10 mouse cellular contexts compared by ENCODE assay signal in the genomic region with DNA sequence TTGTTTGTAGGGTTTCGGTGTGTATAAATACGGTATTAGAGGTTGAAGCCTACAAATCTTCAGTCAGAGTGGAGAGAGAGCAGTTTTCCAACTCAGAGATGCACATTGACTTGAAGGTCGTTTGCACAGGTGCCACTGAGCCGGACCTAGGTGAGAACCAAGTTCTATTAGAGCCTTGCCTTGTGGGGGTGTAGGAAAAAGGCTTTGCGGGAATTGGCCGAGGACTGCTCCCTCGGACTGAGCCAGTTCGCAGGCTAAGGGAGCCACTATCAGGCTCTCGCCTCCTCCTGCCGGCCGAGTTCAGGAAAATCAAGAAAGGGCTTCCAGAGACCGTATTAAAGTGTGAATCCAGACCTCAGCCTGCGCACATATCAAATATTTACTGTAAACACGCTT. TPM values are rescaled to one million over a fixed set of nuclear protein-coding genes. Genes with fewer than 3 reads are reported as not detected.
DNase-seq lines count a peak whose midpoint lies in the region; ATAC-seq and TF ChIP-seq lines count a peak whose summit lies in the region.
"Had no signal": no experiment of that assay in that cellular context is flagged by ENCODE, and none has a peak within 500 bp of the region (broad histone marks: within the 10 kb centered on the region; RNA-seq: fewer than 3 reads in every experiment).

No protein-coding gene starts in this region.

- ATAC-seq in cerebellum, adult (ENCODE audit: insufficient number of reproducible peaks, low FRiP score, low TSS enrichment), result no peak
- ATAC-seq in forebrain, postnatal 0 days, result peak; percentile 36; the same call in 1 of the 2 replicates
- no peak for ATAC-seq in liver, postnatal 0 days

- TF ChIP-seq CTCF in E14TG2a.4 (conservative IDR thresholded peaks at IDR 0.05; ENCODE audit: low read length), result no peak
- TF ChIP-seq CTCF in forebrain, postnatal 0 days (IDR thresholded peaks at IDR 0.05; ENCODE audit: low read depth), result peak; percentile 36
- TF ChIP-seq CTCF in liver, postnatal 0 days (IDR thresholded peaks at IDR 0.05; ENCODE audit: low read depth), result peak; percentile 27; the same call in 1 of the 2 replicates

- H3K27ac ChIP-seq in forebrain, postnatal 0 days (ENCODE audit: low read depth, low read length), result no peak overlapping the region
- H3K27ac ChIP-seq in liver, postnatal 0 days (ENCODE audit: low read depth), result no peak overlapping the region
- H3K27ac ChIP-seq: neural tube, embryonic 12.5 days had no signal

- no peaks in the 10 kb centered on the region for H3K9me3 ChIP-seq in E14TG2a.4 (ENCODE audit: low read length)
- no peaks in the 10 kb centered on the region for H3K9me3 ChIP-seq in forebrain, postnatal 0 days (ENCODE audit: low read length)
- no peaks in the 10 kb centered on the region for H3K9me3 ChIP-seq in liver, postnatal 0 days (ENCODE audit: low read length)
- H3K9me3 ChIP-seq: neural tube, embryonic 12.5 days had no signal

- under 1% methylated on average over 14 of the region's 14 CpGs for WGBS in forebrain, postnatal 0 days
- 1% methylated on average over 14 of the region's 14 CpGs for WGBS in liver, postnatal 0 days (ENCODE audit: insufficient replicate concordance)

- H3K36me3 ChIP-seq in E14TG2a.4 (ENCODE audit: insufficient read depth, low read length), result no peaks in the 10 kb centered on the region
- no peaks in the 10 kb centered on the region for H3K36me3 ChIP-seq in forebrain, postnatal 0 days (ENCODE audit: insufficient read depth)
- no peaks in the 10 kb centered on the region for H3K36me3 ChIP-seq in liver, postnatal 0 days (replicated peaks; ENCODE audit: insufficient read depth, low read length)
- H3K36me3 ChIP-seq: neural tube, embryonic 12.5 days had no signal

- peaks cover 98% of the 10 kb centered on the region for H3K27me3 ChIP-seq in E14TG2a.4 (ENCODE audit: insufficient read depth, low read length)
- H3K27me3 ChIP-seq in forebrain, postnatal 0 days (ENCODE audit: insufficient read depth, low read length), result peaks cover 90% of the 10 kb centered on the region
- H3K27me3 ChIP-seq in liver, postnatal 0 days (ENCODE audit: insufficient read depth, low read length), result peaks cover 96% of the 10 kb centered on the region

- H3K4me2 ChIP-seq in forebrain, postnatal 0 days (ENCODE audit: low read depth), result no peak overlapping the region
- H3K4me2 ChIP-seq in liver, postnatal 0 days (ENCODE audit: low read depth, low read length), result no peak overlapping the region

- no peak overlapping the region for H3K9ac ChIP-seq in forebrain, postnatal 0 days
- H3K9ac ChIP-seq in liver, postnatal 0 days (replicated peaks), result no peak overlapping the region
- H3K9ac ChIP-seq: neural tube, embryonic 12.5 days had no signal

- H3K4me3 ChIP-seq in E14TG2a.4 (replicated peaks; ENCODE audit: low read length), result peak overlapping the region; percentile 78
- no peak overlapping the region for H3K4me3 ChIP-seq in forebrain, postnatal 0 days (ENCODE audit: low read depth, low read length)
- H3K4me3 ChIP-seq in liver, postnatal 0 days (ENCODE audit: low read depth, low read length), result no peak overlapping the region

- no peak for TF ChIP-seq EP300 in liver, postnatal 0 days (IDR thresholded peaks at IDR 0.05; ENCODE audit: low read depth)

- peaks cover 57% of the 10 kb centered on the region for H3K4me1 ChIP-seq in E14TG2a.4 (replicated peaks; ENCODE audit: low read depth, low read length)
- H3K4me1 ChIP-seq in forebrain, postnatal 0 days (ENCODE audit: insufficient read depth), result no peaks in the 10 kb centered on the region
- H3K4me1 ChIP-seq in liver, postnatal 0 days (ENCODE audit: insufficient read depth), result peaks cover 3% of the 10 kb centered on the region; the same call in 1 of the 2 replicates

- peak; percentile 51 to 59 for DNase-seq in cerebellum, postnatal 14 days
- DNase-seq in forebrain, postnatal 0 days, result peak; percentile 42
- no peak for DNase-seq in liver, postnatal 0 days
- peak; percentile 69 for DNase-seq in retina, postnatal 1 day
- no peak for DNase-seq in cerebellum, adult 11 months
- DNase-seq in frontal cortex, postnatal 14 days (ENCODE audit: low spot score in 2 of 2), result no peak

RNA-seq across cellular contexts. Expression of gene Mnx1, which starts 0.9 kb away (rescaled TPM):
- not detected in 2 replicates for total RNA-seq in forebrain, postnatal 0 days (2014; rRNA removed)
- polyA plus RNA-seq in forebrain, postnatal 0 days (2015; fragmentation: Nextera tagmentation; extraction: Ambion mirVana), result not detected in 2 replicates
- polyA plus RNA-seq in liver, postnatal 0 days (2015; fragmentation: Nextera tagmentation; extraction: Ambion mirVana), result not detected in 2 replicates
- polyA plus RNA-seq: C2C12 had no signal

RNA-seq across cellular contexts. Expression of gene Nom1, which starts 44.7 kb away (rescaled TPM):
- total RNA-seq in forebrain, postnatal 0 days (2014; rRNA removed), result 18.0 and 29.6 TPM in 2 replicates
- 9.7 and 17.0 TPM in 2 replicates for polyA plus RNA-seq in forebrain, postnatal 0 days (2015; fragmentation: Nextera tagmentation; extraction: Ambion mirVana)
- polyA plus RNA-seq in liver, postnatal 0 days (2015; fragmentation: Nextera tagmentation; extraction: Ambion mirVana), result 10.6 and 13.2 TPM in 2 replicates

Comparison
In these comparisons a context has a peak if more than half of its experiments do, and no peak if none do; other contexts are left out.
1. DNase-seq: peak in cerebellum, postnatal 14 days (2 of 2), forebrain, postnatal 0 days (single experiment) and retina, postnatal 1 day (single experiment); none in liver, postnatal 0 days (single experiment), cerebellum, adult 11 months (single experiment) and frontal cortex, postnatal 14 days (0 of 2).